Mouse (Mus musculus) c-Kit-positive CD71-negative TER-119-negative erythroid progenitor cells, embryonic 14.5 days (primary cell): Measurements from ENCODE around the gene Cep68.
"Not testable (repeated sequence)": the region's sequence is repeated elsewhere in the genome, so short reads cannot be mapped to it uniquely, and the experiment has no call there.

Source experiments
- DNase-seq: peaks from one replicate; pipeline ENCODE4 v3.0.0-alpha.2; 2013; ENCODE audit warnings: low read depth

Cep68 gene

GRCm38 (mm10) chr11:20242366-20243056, 6.7 kb downstream of the Cep68 start:
- DNase-seq: no peak

GRCm38 (mm10) chr11:20241311-20241710, 7.9 kb downstream of the Cep68 start:
- no peak for DNase-seq

GRCm38 (mm10) chr11:20240331-20240730, 8.9 kb downstream of the Cep68 start:
- DNase-seq: no peak

GRCm38 (mm10) chr11:20239279-20239861, 9.9 kb downstream of the Cep68 start:
- no peak for DNase-seq

GRCm38 (mm10) chr11:20237976-20238375, 11.3 kb downstream of the Cep68 start:
- no peak for DNase-seq

GRCm38 (mm10) chr11:20237018-20237417, 12.2 kb downstream of the Cep68 start:
- DNase-seq: no peak

GRCm38 (mm10) chr11:20234233-20234632, 15.0 kb downstream of the Cep68 start:
- no peak for DNase-seq

GRCm38 (mm10) chr11:20232016-20232755, 17.0 kb downstream of the Cep68 start:
- no peak for DNase-seq

- DNase-seq: peak; percentile 74
Measured at GRCm38 (mm10) chr11:20231128-20231878, 17.9 kb downstream of the Cep68 start.

GRCm38 (mm10) chr11:20230286-20230685, 18.9 kb downstream of the Cep68 start:
- no peak for DNase-seq

GRCm38 (mm10) chr11:20229311-20229710, 19.9 kb downstream of the Cep68 start:
- DNase-seq: no peak

- no peak for DNase-seq
Measured at GRCm38 (mm10) chr11:20228666-20229065, 20.6 kb downstream of the Cep68 start.

GRCm38 (mm10) chr11:20225938-20226337, 23.3 kb downstream of the Cep68 start:
- no peak for DNase-seq

GRCm38 (mm10) chr11:20224196-20224595, 25.0 kb downstream of the Cep68 start:
- no peak for DNase-seq

- DNase-seq: not testable (repeated sequence)
Measured at GRCm38 (mm10) chr11:20221671-20222070, 27.6 kb downstream of the Cep68 start.

GRCm38 (mm10) chr11:20217227-20217626, 32.0 kb downstream of the Cep68 start:
- no peak for DNase-seq

- no peak for DNase-seq
Measured at GRCm38 (mm10) chr11:20216415-20216814, 32.8 kb downstream of the Cep68 start.

- no peak for DNase-seq
Measured at GRCm38 (mm10) chr11:20214779-20215178, 34.5 kb downstream of the Cep68 start.

- DNase-seq: no peak
Measured at GRCm38 (mm10) chr11:20211838-20212237, 37.4 kb downstream of the Cep68 start.

GRCm38 (mm10) chr11:20207589-20207988, 41.6 kb downstream of the Cep68 start:
- no peak for DNase-seq

GRCm38 (mm10) chr11:20206626-20207223, 42.5 kb downstream of the Cep68 start:
- no peak for DNase-seq

- DNase-seq: no peak
Measured at GRCm38 (mm10) chr11:20205538-20205937, 43.7 kb downstream of the Cep68 start.
